Mouse (Mus musculus): Measurements from ENCODE around the gene Nr4a3. TPM values are rescaled to one million over a fixed set of nuclear protein-coding genes. Genes with fewer than 3 reads are reported as not detected.
A peak's percentile ranks its signal among the peaks of the same experiment; 100 is the strongest.

The Nr4a3 gene
- polyA plus RNA-seq, 1 experiment from 2014 or later, result 0.60 TPM

DNA sequence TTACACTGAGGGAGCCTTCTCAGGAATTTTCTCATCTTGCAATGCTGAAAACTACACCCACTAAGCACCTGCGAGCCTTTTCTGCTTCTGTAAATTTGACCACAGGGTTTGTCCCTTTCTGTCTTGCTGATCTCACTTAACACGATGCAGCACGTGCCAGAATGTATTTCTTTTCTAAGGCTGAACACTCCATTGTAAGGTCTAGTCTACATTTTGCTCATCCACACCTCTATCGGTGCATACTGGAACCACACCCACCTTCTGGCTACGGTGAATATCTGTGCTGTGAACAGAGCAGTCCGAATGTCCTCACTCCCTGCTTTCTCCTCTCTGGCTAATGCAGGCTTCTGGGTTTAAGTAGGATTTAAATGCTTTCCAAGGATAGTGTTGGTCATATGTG is 42.5 kb downstream of the Nr4a3 start:
- no peak for DNase-seq (ENCODE audit: low spot score)
- Histone ChIP-seq H3K27ac (replicated peaks) (no peak overlapping the region), H3K9me3 (replicated peaks) (no peaks in the 10 kb centered on the region), H3K4me3 (no peak overlapping the region), H3K27me3 (ENCODE audit: low read depth, poor library complexity, severe bottlenecking) (no peaks in the 10 kb centered on the region), H3K4me1 (peaks cover under 1% of the 10 kb centered on the region; the same call in 1 of the 2 replicates), H3K36me3 (0 out of 2 replicates have a peak, but pooled peaks cover 7% of the 10 kb centered on the region)
- 86% methylated on average over 6 of the region's 6 CpGs for WGBS

DNA sequence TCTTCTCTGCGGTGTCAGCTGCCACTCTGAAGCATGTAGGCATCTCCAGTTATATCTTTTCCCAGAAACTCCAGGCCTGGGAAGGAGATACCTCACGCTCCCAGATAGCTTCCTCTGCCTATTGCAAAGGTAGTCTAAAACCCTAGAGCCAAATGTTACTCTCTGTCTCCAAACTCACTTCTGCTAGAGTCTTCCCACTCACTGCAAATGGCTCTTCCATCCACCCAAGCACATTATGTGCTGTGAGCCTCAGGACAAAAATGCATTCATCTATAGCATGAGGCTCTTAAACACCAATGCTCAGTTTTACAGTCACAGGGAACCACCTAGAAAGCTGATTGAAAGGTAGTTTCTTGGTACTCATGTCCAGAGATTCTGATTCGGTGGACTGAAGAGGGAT is 48.3 kb downstream of the Nr4a3 start:
- no peaks in the 10 kb centered on the region for H3K36me3 ChIP-seq
- H3K9me3 ChIP-seq (replicated peaks), result no peaks in the 10 kb centered on the region
- 0 out of 2 replicates have a peak overlapping the region, but pooled peaks have one; percentile 28 for H3K27ac ChIP-seq (replicated peaks)
- peaks cover 9% of the 10 kb centered on the region for H3K4me1 ChIP-seq
- H3K27me3 ChIP-seq (ENCODE audit: low read depth, poor library complexity, severe bottlenecking), result no peaks in the 10 kb centered on the region
- no peak overlapping the region for H3K4me3 ChIP-seq
- DNase-seq (ENCODE audit: low spot score), result no peak
- 78% methylated on average over 3 of the region's 3 CpGs for WGBS

- H3K4me3 ChIP-seq, result no peak overlapping the region
- H3K4me1 ChIP-seq, result no peaks in the 10 kb centered on the region
- no peaks in the 10 kb centered on the region for H3K9me3 ChIP-seq (replicated peaks)
- no peak overlapping the region for H3K27ac ChIP-seq (replicated peaks)
- 88% methylated on average over 8 of the region's 8 CpGs for WGBS
- no peaks in the 10 kb centered on the region for H3K27me3 ChIP-seq (ENCODE audit: low read depth, poor library complexity, severe bottlenecking)
- no peaks in the 10 kb centered on the region for H3K36me3 ChIP-seq
- no peak for DNase-seq (ENCODE audit: low spot score)
Observed at GRCm38 (mm10) chr4:48100217-48100616, 55.3 kb downstream of the Nr4a3 start.

DNA sequence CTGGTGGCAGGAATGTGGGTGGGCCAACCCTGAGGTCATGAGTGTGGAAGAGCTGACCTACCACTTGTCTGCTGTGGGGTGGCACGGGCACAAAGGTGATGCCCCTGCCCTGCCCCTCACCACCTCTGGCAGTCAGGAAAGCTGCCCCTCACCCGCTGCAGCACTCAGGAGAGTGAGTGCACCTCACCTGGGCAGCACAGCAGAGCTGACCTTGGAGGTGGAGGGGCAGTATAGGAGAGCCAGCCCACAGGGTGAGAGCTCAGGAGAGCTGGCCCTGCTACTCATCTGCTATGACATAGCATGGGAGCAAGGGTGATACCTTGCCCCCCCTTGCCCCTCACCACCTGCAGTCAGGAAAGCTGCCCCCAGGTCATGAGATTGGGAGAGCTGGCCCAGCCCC is 57.0 kb downstream of the Nr4a3 start:
- no peak for DNase-seq (ENCODE audit: low spot score)
- WGBS, result 88% methylated on average over 2 of the region's 2 CpGs
- Histone ChIP-seq H3K27ac (replicated peaks) (no peak overlapping the region), H3K4me3 (no peak overlapping the region), H3K27me3 (ENCODE audit: low read depth, poor library complexity, severe bottlenecking) (no peaks in the 10 kb centered on the region), H3K36me3 (no peaks in the 10 kb centered on the region), H3K9me3 (replicated peaks) (no peaks in the 10 kb centered on the region), H3K4me1 (no peaks in the 10 kb centered on the region)

- 82% methylated on average over 5 of the region's 5 CpGs for WGBS
- Histone ChIP-seq H3K27me3 (ENCODE audit: low read depth, poor library complexity, severe bottlenecking) (no peaks in the 10 kb centered on the region), H3K4me3 (no peak overlapping the region), H3K36me3 (no peaks in the 10 kb centered on the region), H3K4me1 (no peaks in the 10 kb centered on the region), H3K27ac (replicated peaks) (no peak overlapping the region), H3K9me3 (replicated peaks) (no peaks in the 10 kb centered on the region)
- DNase-seq (ENCODE audit: low spot score), result no peak
Observed at GRCm38 (mm10) chr4:48105387-48105786, 60.4 kb downstream of the Nr4a3 start.

- no peaks in the 10 kb centered on the region for H3K27me3 ChIP-seq (ENCODE audit: low read depth, poor library complexity, severe bottlenecking)
- no peaks in the 10 kb centered on the region for H3K9me3 ChIP-seq (replicated peaks)
- H3K27ac ChIP-seq (replicated peaks), result no peak overlapping the region
- no peaks in the 10 kb centered on the region for H3K4me1 ChIP-seq
- H3K36me3 ChIP-seq, result no peaks in the 10 kb centered on the region
- no peak for DNase-seq (ENCODE audit: low spot score)
- WGBS, result 88% methylated on average over 6 of the region's 6 CpGs
- no peak overlapping the region for H3K4me3 ChIP-seq
Observed at GRCm38 (mm10) chr4:48107086-48107485, 62.1 kb downstream of the Nr4a3 start.

DNA sequence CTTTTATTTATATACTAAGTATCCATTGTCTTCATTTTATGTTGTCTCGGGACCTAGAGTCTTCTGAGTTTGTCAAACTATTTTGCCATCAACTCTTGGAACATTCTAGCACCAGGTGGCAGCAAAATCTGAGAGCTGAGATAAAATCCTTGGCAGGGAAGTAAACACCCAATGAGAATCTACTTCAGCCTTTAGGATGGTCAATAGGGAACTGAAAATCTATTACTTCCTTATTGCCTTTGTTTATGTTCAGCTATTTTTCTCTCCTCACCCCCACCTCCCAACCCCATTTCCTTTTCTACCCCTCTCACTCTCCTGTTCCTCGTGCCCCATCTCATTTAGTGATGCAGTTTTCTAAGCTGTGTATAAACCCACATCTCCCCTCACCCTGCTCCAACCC is 63.6 kb downstream of the Nr4a3 start:
- H3K4me3 ChIP-seq, result no peak overlapping the region
- H3K9me3 ChIP-seq (replicated peaks), result no peaks in the 10 kb centered on the region
- no peak for DNase-seq (ENCODE audit: low spot score)
- no peaks in the 10 kb centered on the region for H3K4me1 ChIP-seq
- no peaks in the 10 kb centered on the region for H3K27me3 ChIP-seq (ENCODE audit: low read depth, poor library complexity, severe bottlenecking)
- no peaks in the 10 kb centered on the region for H3K36me3 ChIP-seq
- 86% methylated on average over 2 of the region's 2 CpGs for WGBS
- no peak overlapping the region for H3K27ac ChIP-seq (replicated peaks)

DNA sequence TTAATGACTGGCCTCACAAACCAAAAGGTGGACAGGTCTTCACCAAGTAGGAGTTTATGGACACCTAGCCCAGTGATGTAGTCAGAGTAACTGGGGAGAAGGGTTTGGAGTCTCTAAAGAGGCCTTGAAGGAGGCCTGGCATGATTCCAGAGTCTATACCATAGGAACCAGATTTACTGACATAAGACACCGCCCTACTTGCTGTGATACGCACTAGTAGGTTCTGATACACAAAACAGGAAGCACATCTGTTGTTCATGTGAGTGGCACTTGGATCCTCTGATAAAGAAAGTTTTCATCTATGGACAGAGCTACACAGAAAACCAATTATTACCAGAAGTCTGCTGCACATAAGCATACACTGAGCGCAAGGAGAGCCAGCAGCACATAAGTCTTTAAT is 65.4 kb downstream of the Nr4a3 start:
- 93% methylated on average over 3 of the region's 3 CpGs for WGBS
- no peaks in the 10 kb centered on the region for H3K27me3 ChIP-seq (ENCODE audit: low read depth, poor library complexity, severe bottlenecking)
- H3K4me1 ChIP-seq, result no peaks in the 10 kb centered on the region

GRCm38 (mm10) chr4:48116191-48116590 is 71.2 kb downstream of the Nr4a3 start:
- WGBS, result 63% methylated on average over 4 of the region's 4 CpGs
- Histone ChIP-seq H3K4me3 (no peak overlapping the region), H3K9me3 (replicated peaks) (no peaks in the 10 kb centered on the region), H3K36me3 (no peaks in the 10 kb centered on the region), H3K27ac (replicated peaks) (no peak overlapping the region), H3K27me3 (ENCODE audit: low read depth, poor library complexity, severe bottlenecking) (no peaks in the 10 kb centered on the region), H3K4me1 (peaks cover 9% of the 10 kb centered on the region)
- no peak for DNase-seq (ENCODE audit: low spot score)

More for the DNA sequence above, 65.4 kb downstream of the Nr4a3 start:
- Histone ChIP-seq H3K9me3 (replicated peaks) (no peaks in the 10 kb centered on the region), H3K36me3 (no peaks in the 10 kb centered on the region), H3K4me3 (no peak overlapping the region), H3K27ac (replicated peaks) (no peak overlapping the region)
- no peak for DNase-seq (ENCODE audit: low spot score)

- H3K27me3 ChIP-seq (ENCODE audit: low read depth, poor library complexity, severe bottlenecking), result peaks cover 14% of the 10 kb centered on the region; the same call in 1 of the 2 replicates
- WGBS, result 7% methylated on average over 9 of the region's 9 CpGs
- H3K4me1 ChIP-seq, result peaks cover 12% of the 10 kb centered on the region
- no peaks in the 10 kb centered on the region for H3K9me3 ChIP-seq (replicated peaks)
- peak overlapping the region; percentile 79 for H3K4me3 ChIP-seq
- DNase-seq (ENCODE audit: low spot score), result no peak
- no peak overlapping the region for H3K27ac ChIP-seq (replicated peaks)
- no peaks in the 10 kb centered on the region for H3K36me3 ChIP-seq
Observed at GRCm38 (mm10) chr4:48124416-48124772, 79.4 kb downstream of the Nr4a3 start.

DNA sequence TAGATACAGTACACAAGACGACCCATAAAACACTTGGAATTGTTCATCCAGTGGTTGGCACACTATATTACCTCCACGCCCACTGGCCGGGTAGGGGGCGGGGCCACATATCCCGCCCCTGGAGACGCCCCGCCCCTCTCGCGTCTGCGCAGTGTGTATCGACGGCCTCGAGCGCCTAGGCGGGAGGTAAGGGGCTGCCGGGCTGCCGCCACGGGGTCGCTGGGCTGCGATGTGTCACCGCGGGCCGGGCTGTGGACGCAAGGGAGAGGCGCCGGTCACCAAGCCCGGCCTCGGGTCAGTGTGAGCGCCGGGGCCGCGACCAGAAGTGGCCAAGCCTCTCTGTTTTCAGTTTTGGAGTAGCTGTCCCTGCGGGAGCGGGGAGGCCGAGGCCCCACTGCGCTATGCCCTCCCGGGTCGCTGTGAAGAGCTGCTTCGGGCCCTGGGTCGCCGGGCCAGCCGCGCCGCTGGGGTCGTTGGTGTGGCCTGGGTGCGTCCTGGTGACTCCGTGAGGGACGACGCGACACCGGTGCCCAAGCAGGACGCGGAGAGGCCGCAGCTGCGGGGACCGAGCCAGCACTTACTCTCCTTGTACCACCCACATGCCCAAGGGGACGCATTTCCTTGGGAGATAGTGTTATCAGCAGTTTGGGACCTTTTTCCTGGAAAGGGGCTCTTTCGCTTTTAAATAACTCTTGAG is 80.0 kb downstream of the Nr4a3 start, which contains the start of gene Stx17:
Stx17 (plus strand) TSS at position 143 of the 697 bp plus-strand sequence.
- 1% methylated on average over 56 of the region's 58 CpGs for WGBS
- H3K9me3 ChIP-seq (replicated peaks), result no peaks in the 10 kb centered on the region
- no peaks in the 10 kb centered on the region for H3K36me3 ChIP-seq
- peak; percentile 87 for DNase-seq (ENCODE audit: low spot score)
- peaks cover 14% of the 10 kb centered on the region; the same call in 1 of the 2 replicates for H3K27me3 ChIP-seq (ENCODE audit: low read depth, poor library complexity, severe bottlenecking)
- peak within 1 kb of the TSS; percentile 91 for H3K27ac ChIP-seq (replicated peaks)
- H3K4me1 ChIP-seq, result peaks cover 12% of the 10 kb centered on the region
- H3K4me3 ChIP-seq, result peak within 1 kb of the TSS; percentile 79

DNA sequence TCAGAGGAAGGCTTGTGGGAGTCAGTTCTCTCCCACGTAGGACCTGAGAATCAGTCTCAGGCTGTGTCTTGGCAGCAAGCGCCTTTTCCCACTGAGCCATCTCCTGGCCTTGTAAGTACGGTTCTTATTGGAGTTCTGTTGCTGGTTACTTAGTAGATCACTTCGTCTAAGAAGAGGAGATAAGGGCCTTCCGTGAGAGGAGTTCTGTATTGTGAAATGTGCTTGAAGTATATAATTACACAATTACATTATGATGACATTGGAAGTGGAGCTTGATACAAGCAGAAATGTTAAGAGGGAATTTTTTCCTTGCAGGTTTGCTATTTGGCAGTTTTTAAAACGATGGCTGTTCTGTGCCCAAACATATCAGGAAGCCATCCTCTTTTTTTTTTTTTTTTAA is 85.4 kb downstream of the Nr4a3 start:
- H3K27me3 ChIP-seq (ENCODE audit: low read depth, poor library complexity, severe bottlenecking), result peaks cover 7% of the 10 kb centered on the region; the same call in 1 of the 2 replicates

GRCm38 (mm10) chr4:48131606-48132005 is 86.7 kb downstream of the Nr4a3 start:
- 96% methylated on average over 9 of the region's 9 CpGs for whole genome bisulfite sequencing

More for the DNA sequence above, 85.4 kb downstream of the Nr4a3 start:
- peaks cover 5% of the 10 kb centered on the region; the same call in 1 of the 2 replicates for H3K36me3 ChIP-seq
- DNase-seq (ENCODE audit: low spot score), result no peak
- no peak overlapping the region for H3K4me3 ChIP-seq
- no peak overlapping the region for H3K27ac ChIP-seq (replicated peaks)
- WGBS, result 94% methylated on average over 6 of the region's 6 CpGs
- no peaks in the 10 kb centered on the region for H3K4me1 ChIP-seq
- no peaks in the 10 kb centered on the region for H3K9me3 ChIP-seq (replicated peaks)

More at GRCm38 (mm10) chr4:48131606-48132005, 86.7 kb downstream of the Nr4a3 start:
- DNase-seq (ENCODE audit: low spot score), result no peak
- Histone ChIP-seq H3K9me3 (replicated peaks) (no peaks in the 10 kb centered on the region), H3K36me3 (peaks cover 7% of the 10 kb centered on the region; the same call in 1 of the 2 replicates), H3K4me3 (no peak overlapping the region), H3K27me3 (ENCODE audit: low read depth, poor library complexity, severe bottlenecking) (no peaks in the 10 kb centered on the region), H3K27ac (replicated peaks) (no peak overlapping the region), H3K4me1 (no peaks in the 10 kb centered on the region)

Measured in midbrain, embryonic 10.5 days (tissue).